Mouse (Mus musculus): Measurements from ENCODE around the gene Them4.

Them4 gene

DNA sequence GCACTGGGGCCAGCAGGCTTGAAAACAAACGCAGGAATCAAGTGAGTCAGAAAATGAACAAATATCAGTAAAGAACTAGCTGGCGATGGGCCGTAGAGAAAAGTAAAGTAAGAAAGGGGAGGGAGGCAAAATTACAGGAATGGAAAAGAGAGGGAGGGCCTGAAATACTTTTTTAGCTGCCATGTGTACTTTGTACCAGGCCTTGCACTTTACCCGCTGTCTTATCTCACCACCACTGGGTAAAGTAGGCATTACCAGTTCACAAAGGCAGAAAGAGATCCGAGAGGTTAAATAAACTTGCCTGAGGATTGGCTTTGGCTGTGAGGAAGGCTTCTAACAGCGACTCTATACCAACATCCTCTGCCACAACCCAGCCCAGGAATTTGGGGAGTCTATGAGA is 57.6 kb downstream of the Them4 start:
- in situ Hi-C loops (cut with MboI, MseI) = loop anchor here (5.0 to 10.0 kb wide), 3 partner anchors 35 to 237 kb away; no protein-coding TSS in a partner anchor

DNA sequence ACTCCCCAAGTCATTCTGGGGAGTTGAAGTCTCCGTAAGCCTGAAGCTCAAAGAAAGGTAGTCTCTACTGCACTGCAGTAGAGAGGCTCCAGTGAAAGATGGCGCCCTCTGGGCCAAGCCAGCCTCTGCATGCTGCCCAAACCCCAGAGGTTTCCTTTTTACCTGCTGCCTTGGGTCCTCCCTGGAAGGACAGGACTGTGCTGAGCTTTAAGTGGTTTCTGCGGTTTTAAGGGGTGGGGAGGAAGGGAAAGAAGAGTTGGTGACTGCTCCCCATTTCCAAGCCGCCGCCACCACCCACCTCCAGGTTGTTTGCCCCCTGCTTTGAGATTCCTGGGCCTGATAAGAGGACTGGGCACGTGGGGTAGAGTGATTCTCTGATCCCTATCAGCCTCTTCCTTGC is 58.7 kb downstream of the Them4 start:
- in situ Hi-C loops (cut with MboI, MseI) = loop anchor here (5.0 to 10.0 kb wide), 3 partner anchors 34 to 236 kb away; no protein-coding TSS in a partner anchor

- in situ Hi-C loops (cut with MboI, MseI) = loop anchor here (5.0 to 10.0 kb wide), 3 partner anchors 33 to 235 kb away; no protein-coding TSS in a partner anchor
These were observed 59.8 kb downstream of the Them4 start for GRCm38 (mm10) chr3:94369709-94370108.

GRCm38 (mm10) chr3:94371637-94372036 is 61.7 kb downstream of the Them4 start:
- in situ Hi-C loops (cut with MboI, MseI) = no loop called here

DNA sequence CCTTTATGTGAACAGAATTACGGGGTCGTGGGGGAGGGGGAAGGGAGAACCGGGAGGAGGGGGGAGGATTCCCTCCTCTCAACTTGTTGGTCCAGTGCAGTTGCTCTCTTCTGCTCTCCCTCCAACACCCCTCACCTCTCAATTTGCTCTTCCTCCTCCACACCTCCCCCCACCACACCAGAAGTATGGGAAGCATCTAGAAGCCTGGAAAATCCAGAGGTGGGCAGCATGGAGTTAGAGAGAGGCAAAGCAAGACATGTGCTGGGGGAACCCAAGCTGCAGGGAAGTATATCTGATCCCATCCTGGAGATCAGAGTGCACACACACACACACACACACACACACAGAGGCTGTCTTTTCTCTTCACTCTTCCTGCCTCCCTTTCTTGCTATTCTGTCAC is 62.1 kb downstream of the Them4 start:
- in situ Hi-C loops (cut with MboI, MseI) = no loop called here

- in situ Hi-C loops (cut with MboI, MseI) = no loop called here
These were observed 62.8 kb downstream of the Them4 start, which contains the start of gene Rorc for GRCm38 (mm10) chr3:94372641-94373040. Gene Rorc (plus strand): TSS chr3:94372794.

DNA sequence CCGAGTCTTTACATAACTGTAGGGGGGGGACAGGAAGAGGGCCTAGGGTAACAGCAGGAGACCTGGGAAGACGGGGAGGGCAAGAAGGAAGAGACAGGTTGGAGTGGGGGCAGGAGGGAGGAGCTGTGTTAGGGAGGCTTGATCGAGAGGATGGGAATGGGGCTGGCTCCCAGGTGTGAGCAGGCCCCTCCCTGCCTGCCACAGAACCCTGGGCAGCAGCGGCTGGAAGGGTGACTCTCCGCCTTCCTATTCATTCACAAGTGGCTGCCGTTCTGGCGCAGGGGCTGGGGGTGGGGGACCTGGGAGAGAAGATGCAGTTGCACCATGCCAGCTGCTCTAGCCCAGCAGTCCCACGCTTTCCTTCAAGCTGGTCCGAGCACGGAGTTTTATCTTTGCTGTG is 63.2 kb downstream of the Them4 start:
- in situ Hi-C loops (cut with MboI, MseI) = no loop called here

DNA sequence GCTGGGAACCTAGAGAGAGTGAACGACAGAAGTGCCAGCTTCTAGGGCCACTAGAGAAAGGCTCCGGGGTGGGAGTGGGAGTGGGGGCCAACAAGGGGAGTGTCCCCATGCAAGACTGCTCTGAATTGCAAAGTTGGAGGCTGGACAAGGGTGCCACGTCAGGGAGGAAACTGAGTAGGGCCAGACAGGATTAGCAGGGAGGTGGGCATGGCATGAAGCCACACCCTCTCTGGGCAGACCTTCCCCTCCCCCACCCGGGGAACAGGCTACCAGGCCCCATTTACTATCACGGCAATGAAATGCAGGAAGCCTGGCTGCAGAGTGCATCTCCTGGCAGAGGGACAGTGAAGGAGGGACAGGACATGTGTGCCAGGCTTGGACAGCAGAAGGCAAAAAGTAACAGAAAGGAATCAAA is 63.7 kb downstream of the Them4 start:
- in situ Hi-C loops (cut with MboI, MseI) = no loop called here

GRCm38 (mm10) chr3:94374636-94375035 is 64.7 kb downstream of the Them4 start:
- in situ Hi-C loops (cut with MboI, MseI) = no loop called here

DNA sequence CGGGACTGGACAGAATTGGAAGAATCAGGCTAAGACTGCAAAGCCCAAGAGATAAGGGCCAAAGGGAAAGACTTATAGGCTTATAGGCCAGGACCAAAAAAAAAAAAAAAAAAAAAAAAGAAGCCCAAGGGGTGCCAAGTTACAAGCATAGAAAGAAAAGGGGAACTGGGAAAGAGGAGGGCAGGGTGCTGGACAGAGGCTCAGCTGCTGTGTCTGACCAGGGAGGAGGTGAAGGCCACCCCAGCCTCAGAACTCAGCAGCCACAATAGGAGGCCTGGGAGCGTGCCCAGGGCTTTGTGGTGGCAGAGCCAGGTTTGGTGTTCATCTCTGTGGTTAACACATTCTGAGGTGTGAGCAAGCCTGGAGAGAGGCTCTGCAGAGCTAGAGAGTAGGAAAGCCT is 65.3 kb downstream of the Them4 start:
- in situ Hi-C loops (cut with MboI, MseI) = no loop called here

DNA sequence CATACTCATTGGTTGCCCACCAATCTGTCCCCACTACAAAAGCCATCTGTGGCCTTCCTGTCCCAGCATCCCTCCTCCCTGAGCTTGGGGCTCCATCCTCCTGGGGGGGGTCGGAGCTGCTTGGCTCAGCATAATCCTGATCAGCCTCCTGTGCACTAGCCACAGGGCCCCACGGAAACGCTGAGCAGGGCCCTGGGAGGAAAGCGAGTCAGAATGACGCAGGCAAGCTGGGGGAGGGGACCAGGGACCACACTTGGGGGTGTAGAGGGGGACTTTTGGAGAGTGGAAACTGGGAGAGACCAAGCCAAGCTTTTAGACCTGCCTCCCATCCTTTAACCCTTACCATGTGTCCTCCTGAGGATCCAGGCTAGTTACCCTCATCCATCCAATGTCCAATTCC is 66.0 kb downstream of the Them4 start:
- in situ Hi-C loops (cut with MboI, MseI) = no loop called here

DNA sequence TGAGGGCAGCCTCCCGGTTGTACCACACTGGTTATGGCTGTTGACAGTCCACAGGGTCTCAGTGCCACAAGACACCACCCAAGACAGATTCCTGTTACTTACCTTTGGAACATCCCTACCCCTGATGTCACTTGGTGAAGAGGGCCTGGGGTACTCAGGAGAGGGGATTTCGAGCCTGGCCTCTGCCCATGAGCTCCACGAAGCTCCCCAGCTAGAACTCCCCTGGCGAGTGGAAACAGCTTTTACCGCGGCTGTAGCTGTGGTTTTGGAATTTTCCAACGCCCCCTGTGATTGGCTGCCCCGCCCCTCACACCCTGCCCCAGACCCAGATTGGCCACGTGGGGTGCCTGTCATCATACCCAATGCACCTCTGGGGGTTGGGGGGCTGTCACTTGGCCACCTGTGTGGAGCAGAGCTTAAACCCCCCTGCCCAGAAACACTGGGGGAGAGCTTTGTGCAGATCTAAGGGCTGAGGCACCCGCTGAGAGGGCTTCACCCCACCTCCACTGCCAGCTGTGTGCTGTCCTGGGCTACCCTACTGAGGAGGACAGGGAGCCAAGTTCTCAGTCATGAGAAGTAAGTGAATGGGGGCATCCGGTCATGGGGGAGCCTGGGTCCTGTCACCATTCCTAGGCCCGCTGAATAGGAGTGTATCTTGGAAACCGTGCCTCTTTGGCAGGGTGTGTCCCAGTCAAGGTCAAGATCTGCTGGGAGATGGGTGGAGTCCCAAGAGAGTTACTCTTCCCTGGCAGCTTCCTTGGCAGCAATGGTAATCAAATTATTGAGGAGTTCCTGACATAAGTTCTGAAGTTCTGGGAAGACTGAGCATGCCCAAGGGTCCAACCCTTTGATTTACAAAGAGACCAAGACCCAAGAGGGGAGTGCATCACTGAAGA is 67.4 kb downstream of the Them4 start:
- in situ Hi-C loops (cut with MboI, MseI) = no loop called here

- in situ Hi-C loops (cut with MboI, MseI) = no loop called here
These were observed 70.1 kb downstream of the Them4 start for GRCm38 (mm10) chr3:94379831-94380510.

All from T-helper 2 cell (primary cell).